Mouse (Mus musculus): ENCODE data around the gene Hmga2.
A peak's percentile ranks its signal among the peaks of the same experiment; 100 is the strongest.

Gene Hmga2

DNA sequence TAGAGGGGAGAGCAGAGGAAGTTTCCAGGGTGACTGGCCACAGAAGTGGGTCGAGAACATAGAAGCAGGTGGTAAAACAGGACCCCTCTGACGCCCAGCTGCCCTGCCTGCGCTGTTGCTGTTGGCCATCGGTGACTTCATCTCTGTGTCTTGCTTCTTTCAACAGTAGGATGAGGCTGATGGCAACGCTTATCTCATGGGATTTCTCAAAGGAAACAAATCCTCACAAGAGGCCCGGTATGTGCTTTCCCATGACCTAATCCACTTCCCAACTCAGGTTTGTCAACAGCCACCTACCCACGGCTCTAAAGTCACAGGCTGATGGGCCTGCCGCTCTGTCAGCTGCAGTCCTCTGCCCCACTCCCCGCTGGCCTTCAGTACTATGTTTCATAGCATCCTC, 52.3 kb downstream of the Hmga2 start:
- DNase-seq (ENCODE audit: low read depth, low spot score) = no peak

DNA sequence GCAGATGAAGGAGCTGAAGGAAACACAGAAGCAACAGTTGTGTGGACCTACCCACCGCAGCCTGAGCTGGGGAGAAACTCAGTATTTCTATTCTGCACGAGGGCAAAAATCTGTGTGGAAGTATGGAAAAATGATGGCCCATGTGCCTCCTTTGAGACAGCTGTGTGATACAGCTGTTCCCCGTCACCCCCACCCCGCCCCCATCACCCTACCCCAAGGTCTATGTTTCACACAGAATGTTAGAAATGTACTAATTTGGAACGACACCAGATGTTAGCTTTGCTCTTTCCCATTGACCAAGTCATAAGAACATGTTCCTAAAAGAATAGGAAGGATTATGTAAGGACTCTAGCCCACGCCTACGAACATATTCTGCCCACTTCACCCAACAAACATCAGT, 53.0 kb downstream of the Hmga2 start:
- DNase-seq (ENCODE audit: low read depth, low spot score) = no peak

DNA sequence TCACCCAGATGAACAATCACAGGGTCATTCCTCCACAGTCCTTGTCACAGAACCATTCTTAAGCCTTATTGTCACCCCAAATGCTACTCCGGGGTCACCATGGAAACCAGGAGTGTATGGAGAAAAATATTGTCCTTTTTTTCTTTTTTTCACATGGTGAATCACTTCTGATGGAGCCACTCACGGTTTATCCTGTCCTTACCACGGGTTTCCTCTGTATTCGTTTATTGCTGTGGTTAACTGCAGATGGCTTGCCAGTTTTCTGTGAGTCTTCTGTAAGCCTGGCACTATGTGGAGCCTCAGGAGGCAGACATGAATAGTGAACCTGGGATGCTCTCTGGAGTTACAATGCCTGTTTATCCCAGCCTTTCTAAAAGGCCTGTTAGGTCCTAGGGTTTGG, 53.4 kb downstream of the Hmga2 start:
- DNase-seq (ENCODE audit: low read depth, low spot score) = no peak

GRCm38 (mm10) chr10:120422050-120422449, 54.2 kb downstream of the Hmga2 start:
- DNase-seq (ENCODE audit: low read depth, low spot score) = no peak

DNA sequence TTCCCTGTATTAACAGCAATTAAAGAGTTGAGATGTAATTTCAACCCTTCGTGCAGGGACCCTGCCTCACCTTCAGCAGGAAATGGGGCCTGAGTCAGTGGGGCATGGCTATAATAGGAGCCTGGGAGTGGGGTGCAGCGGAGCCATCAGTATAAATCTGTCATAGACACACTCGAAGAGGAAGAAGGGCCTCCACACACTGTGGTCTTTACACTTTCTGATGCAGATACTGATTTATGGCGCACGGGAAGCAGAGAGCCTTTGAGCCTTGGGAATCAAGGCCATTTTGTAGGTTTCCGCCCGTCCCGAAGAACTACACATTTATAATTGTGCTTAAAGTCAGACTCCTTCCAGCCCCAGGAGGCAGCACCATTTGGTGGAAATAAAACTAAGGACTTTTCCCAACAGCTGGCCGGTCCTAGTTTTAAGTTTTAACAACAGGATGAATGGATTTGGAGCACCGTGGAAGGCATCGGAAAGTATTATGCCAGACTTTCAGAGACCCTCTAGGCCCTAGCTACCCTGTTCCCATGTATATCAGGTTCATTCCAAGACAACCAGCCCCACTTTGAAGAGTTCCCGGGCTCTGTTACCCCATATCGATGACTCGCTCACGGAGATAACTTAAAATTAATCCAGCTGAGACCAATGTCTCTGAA, 55.2 kb downstream of the Hmga2 start:
- no peak for DNase-seq (ENCODE audit: low read depth, low spot score)

GRCm38 (mm10) chr10:120418738-120419523, 57.3 kb downstream of the Hmga2 start:
- DNase-seq (ENCODE audit: low read depth, low spot score) = no peak

GRCm38 (mm10) chr10:120418211-120418610, 58.1 kb downstream of the Hmga2 start:
- no peak for DNase-seq (ENCODE audit: low read depth, low spot score)

DNA sequence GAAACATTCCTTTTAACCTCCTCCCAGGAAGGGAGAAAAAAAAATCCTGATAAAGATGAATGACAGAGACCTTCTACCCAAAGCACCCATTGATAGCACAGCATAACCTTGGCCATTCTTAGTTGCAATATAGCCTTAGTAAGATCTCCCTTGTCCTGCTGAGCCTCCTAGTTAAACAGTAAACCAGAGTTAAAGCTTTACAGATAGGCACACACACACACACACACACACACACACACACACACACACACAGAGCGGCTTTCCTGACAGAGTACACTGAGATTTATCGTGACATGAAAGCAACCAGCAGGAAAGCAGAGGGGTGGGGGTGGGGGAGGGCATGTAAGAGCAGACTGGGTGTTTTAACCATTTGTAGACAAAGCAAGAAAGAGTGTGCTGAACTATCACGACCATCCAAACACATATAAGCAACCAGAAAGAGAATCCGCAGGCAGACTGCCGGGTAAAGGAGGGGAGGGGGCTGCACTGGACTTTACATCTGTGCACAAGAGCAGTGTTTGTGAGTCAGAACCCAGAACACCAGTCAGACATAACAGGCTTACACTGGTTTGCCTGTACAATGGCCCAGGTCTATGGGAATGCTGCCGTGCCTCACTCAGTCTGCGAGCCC, 58.7 kb downstream of the Hmga2 start:
- DNase-seq (ENCODE audit: low read depth, low spot score) = no peak

- DNase-seq (ENCODE audit: low read depth, low spot score) = no peak
Measured at GRCm38 (mm10) chr10:120417116-120417487, 59.2 kb downstream of the Hmga2 start.

- DNase-seq (ENCODE audit: low read depth, low spot score) = no peak
Measured at GRCm38 (mm10) chr10:120416628-120417027, 59.6 kb downstream of the Hmga2 start.

- DNase-seq (ENCODE audit: low read depth, low spot score) = no peak
Measured at GRCm38 (mm10) chr10:120412215-120412614, 64.1 kb downstream of the Hmga2 start.

- DNase-seq (ENCODE audit: low read depth, low spot score) = no peak
Measured at GRCm38 (mm10) chr10:120410958-120411357, 65.3 kb downstream of the Hmga2 start.

DNA sequence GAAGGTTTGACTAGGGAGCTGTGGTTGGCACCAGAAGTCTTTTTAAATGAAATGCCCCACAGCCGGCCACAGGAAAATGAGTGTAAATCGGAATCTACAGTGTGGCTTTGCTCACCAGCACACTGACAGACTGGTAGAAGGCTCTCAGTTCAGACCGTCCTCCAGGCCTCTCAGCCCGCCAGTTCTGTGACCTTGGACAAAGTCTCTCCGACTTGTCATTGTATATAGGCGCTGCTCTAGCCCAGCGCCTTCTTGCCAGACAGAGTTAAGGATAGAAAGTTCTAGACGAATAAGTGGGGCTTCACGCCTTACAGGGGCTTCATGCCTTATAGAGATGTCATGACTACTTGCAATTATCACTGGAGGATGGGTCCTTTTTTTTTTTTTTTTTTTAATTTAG, 67.1 kb downstream of the Hmga2 start:
- no peak for DNase-seq (ENCODE audit: low read depth, low spot score)

DNA sequence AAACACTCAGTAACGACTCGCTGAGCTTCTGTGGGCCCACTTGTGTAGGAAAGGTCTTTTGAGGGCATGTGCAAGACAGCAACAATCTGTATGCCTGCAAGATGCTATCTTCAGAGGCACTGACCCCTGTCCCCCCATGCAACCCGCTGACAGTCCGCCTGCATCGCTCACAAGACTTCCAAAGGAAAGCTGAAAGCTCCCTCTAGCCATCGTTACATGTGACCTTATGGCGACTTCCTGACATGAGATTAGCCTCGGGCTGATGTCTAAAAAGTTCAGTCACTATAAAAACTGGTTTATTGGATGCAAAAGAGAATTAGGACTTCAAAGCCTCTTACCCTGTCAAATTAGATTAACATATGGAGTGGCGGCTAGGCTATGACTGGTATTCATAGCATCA, 69.0 kb downstream of the Hmga2 start:
- DNase-seq (ENCODE audit: low read depth, low spot score) = no peak

DNA sequence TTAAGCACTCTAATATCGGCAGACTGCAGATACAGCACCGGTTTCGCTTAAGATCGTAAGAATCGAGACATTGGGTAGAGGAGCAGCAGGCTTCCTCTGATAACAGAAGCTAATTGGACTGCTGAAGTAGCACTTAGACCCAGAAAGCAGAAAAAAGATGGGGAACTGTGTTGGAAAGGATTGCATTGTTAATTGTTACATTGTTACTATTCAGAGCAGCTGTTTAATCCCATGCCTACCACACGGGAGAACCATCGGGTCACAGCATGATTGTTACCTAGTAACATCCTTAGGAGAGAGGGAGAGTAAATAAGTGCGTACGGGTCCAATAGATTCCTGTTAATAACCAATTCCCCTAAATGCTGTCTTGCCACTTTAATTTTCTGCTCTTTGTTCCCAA, 70.2 kb downstream of the Hmga2 start:
- no peak for DNase-seq (ENCODE audit: low read depth, low spot score)

DNA sequence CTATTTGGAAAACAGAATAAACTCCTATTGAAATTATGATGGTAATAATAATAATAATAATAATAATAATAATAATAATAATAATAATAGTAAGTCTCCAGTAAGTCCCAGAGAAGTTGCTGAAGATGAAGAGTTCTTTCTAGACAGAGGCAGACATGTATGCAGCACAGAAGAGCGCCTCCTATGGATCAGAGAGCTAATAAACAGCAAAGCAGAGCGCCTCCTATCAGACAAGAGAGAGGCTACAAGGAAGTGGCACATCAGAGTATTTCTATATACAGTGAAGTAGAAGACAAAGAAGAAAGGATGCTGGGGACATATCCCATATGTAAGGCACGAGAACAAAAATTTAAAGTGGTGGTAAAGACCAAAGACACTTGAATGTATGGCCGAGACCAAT, 70.9 kb downstream of the Hmga2 start:
- DNase-seq (ENCODE audit: low read depth, low spot score) = peak; percentile 67

- DNase-seq (ENCODE audit: low read depth, low spot score) = no peak
Measured at GRCm38 (mm10) chr10:120402966-120403365, 73.3 kb downstream of the Hmga2 start.

- DNase-seq (ENCODE audit: low read depth, low spot score) = peak; percentile 61
Measured at GRCm38 (mm10) chr10:120401787-120402186, 74.5 kb downstream of the Hmga2 start.

GRCm38 (mm10) chr10:120399846-120400510, 76.3 kb downstream of the Hmga2 start:
- DNase-seq (ENCODE audit: low read depth, low spot score) = no peak

GRCm38 (mm10) chr10:120398745-120399144, 77.5 kb downstream of the Hmga2 start:
- peak; percentile 97 for DNase-seq (ENCODE audit: low read depth, low spot score)

GRCm38 (mm10) chr10:120397211-120397631, 79.0 kb downstream of the Hmga2 start:
- DNase-seq (ENCODE audit: low read depth, low spot score) = peak; percentile 81

DNA sequence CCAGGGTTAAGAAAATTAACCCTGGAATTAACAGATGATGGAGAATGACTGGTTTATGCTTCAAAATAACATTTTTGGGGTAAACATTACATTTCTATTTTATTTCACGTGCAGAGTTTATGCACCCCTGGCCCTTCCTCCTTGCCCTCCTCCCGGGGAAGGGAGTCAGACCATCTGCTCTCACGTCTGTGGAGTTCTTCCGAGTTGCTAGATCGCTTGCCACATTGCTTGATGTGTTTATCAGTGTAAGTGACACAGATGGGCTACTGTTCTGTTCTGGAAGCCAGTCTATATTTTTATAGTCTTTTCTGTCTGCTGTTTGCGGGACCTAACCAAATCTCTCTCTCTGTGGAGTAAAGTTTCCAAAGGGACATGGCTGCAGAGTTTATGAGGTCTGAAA, 80.7 kb downstream of the Hmga2 start:
- DNase-seq (ENCODE audit: low read depth, low spot score) = no peak
